Mouse (Mus musculus): ENCODE measurements around the gene Slc13a4.

DNA sequence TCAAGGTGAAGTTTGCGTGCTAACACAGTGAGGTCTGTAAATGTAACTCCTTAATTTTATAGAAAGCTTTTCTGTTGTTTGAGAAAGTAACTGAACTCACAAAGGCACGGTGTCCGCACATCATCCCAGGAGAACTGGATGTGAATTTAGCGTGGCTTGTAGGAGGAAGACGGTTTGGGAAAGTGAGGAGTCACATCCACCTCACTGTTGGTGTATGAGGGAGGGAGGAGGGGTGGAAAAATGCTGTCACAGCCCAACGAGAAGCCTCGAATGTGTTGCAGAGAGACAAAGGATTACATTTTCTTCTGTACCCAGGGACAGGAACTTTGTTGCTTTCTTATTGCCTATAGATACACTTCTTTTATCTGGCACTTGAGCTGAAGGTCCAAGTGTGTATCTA is 47.4 kb downstream of the Slc13a4 start:
- TF ChIP-seq CTCF (IDR thresholded peaks at IDR 0.05; ENCODE audit: insufficient read depth, low read length): no peak
- no peak for TF ChIP-seq POLR2A (IDR thresholded peaks at IDR 0.05; ENCODE audit: borderline replicate concordance, extremely low read depth, low read depth, low read length)

Data from lung, adult 2 months (tissue).